28 mouse cellular contexts compared by ENCODE assay signal in the genomic region with DNA sequence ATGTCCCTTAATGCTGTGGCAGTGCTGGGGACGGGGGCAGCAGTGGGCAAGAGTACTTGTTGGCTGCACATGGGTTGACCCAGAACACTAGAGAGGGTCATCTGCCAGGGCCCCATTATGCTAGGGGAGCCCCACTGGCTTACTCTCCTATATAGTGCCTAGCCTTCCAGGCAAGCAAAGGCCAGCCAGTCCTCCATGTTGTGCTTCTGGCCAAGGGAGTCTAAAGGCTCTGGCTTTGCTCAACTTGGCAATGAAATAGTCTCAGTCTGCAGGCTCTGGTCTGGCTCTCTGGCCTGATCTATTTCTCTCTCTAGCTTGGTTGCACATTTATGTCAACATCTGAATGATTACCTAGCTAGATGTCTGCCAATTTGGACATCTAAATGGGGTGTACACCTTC. TPM values are rescaled to one million over a fixed set of nuclear protein-coding genes. Genes with fewer than 3 reads are reported as not detected.
"Had no signal": no experiment of that assay in that cellular context is flagged by ENCODE, and none has a peak within 500 bp of the region (broad histone marks: within the 10 kb centered on the region; RNA-seq: fewer than 3 reads in every experiment).

No protein-coding gene starts in this region.

- DNase-seq: lung, adult 18-20 months; lung, embryonic 14.5 days; lung, postnatal 10 days; lung, postnatal 4 days; midbrain, embryonic 14.5 days; retina, postnatal 1 day; right cerebral cortex, adult 18-20 months; right cerebral cortex, postnatal 25 days; right cerebral cortex, postnatal 4 days; spleen, adult 18-20 months; thymus, adult 18-20 months; thymus, postnatal 14 days; thymus, postnatal 36 days had no signal

RNA-seq across cellular contexts. Expression of a gene that starts 7.1 kb away (rescaled TPM):
- total RNA-seq: megakaryocyte, adult 5-6 weeks; megakaryocyte-erythroid progenitor cell, adult 5-6 weeks had no signal
- polyA plus RNA-seq: midbrain, embryonic 14.5 days; neural tube, embryonic 13.5 days had no signal

RNA-seq across cellular contexts. Expression of a gene that starts 9.7 kb away (rescaled TPM):
- total RNA-seq: megakaryocyte, adult 5-6 weeks; megakaryocyte-erythroid progenitor cell, adult 5-6 weeks had no signal
- polyA plus RNA-seq: liver, embryonic 14.5 days; liver, embryonic 16.5 days; lung, embryonic 14.5 days; midbrain, embryonic 10.5 days; midbrain, embryonic 12.5 days; midbrain, embryonic 14.5 days; midbrain, embryonic 16.5 days; neural tube, embryonic 11.5 days; neural tube, embryonic 13.5 days; small intestine, adult 2 months; stomach, embryonic 14.5 days had no signal

RNA-seq across cellular contexts. Expression of a gene that starts 40.3 kb away (rescaled TPM):
- total RNA-seq: megakaryocyte, adult 5-6 weeks; megakaryocyte-erythroid progenitor cell, adult 5-6 weeks had no signal
- polyA plus RNA-seq: liver, embryonic 14.5 days; liver, embryonic 16.5 days; lung, embryonic 14.5 days; lung, embryonic 16.5 days; midbrain, embryonic 10.5 days; midbrain, embryonic 12.5 days; midbrain, embryonic 14.5 days; midbrain, embryonic 16.5 days; neural tube, embryonic 11.5 days; neural tube, embryonic 13.5 days; neural tube, embryonic 15.5 days; small intestine, adult 2 months; stomach, embryonic 14.5 days; stomach, embryonic 16.5 days; thymus, postnatal 0 days had no signal

RNA-seq across cellular contexts. Expression of a gene that starts 59.4 kb away (rescaled TPM):
- total RNA-seq: megakaryocyte, adult 5-6 weeks; megakaryocyte-erythroid progenitor cell, adult 5-6 weeks had no signal
- polyA plus RNA-seq: liver, embryonic 16.5 days; midbrain, embryonic 10.5 days; midbrain, embryonic 12.5 days; neural tube, embryonic 11.5 days; neural tube, embryonic 13.5 days had no signal
